Mouse (Mus musculus) forebrain, postnatal 0 days (tissue): ENCODE data around the gene Cpne1. TPM values are rescaled to one million over a fixed set of nuclear protein-coding genes. Genes with fewer than 3 reads are reported as not detected.

ENCODE experiments used
- ATAC-seq: fragments of 200-750 bp; cut with Nextera tagmentation; 2 replicates; pipeline ENCODE4 v1.8.0; 2017; ENCODE audit warnings: mild to moderate bottlenecking, moderate library complexity
- DNase-seq: peaks from one replicate; pipeline ENCODE4 v3.0.0-alpha.2; 2015
- H3K27ac ChIP-seq: fragments of 300-500 bp; sonication (generic); 2 replicates; pipeline ENCODE4 v1.5.1; 2014; ENCODE audit warnings: low read depth, mild to moderate bottlenecking, antibody characterized with exemption, low read length, moderate library complexity, mixed read lengths
- H3K27me3 ChIP-seq: fragments of 300-500 bp; sonication (generic); 2 replicates; pipeline ENCODE4 v1.6.1; 2014; ENCODE audit warnings: mild to moderate bottlenecking, low read length, mixed read lengths; ENCODE audit not compliant: insufficient read depth
- H3K36me3 ChIP-seq: fragments of 300-500 bp; sonication (generic); 2 replicates; pipeline ENCODE4 v1.6.1; 2014; ENCODE audit warnings: mild to moderate bottlenecking, moderate library complexity; ENCODE audit not compliant: insufficient read depth
- H3K4me1 ChIP-seq: fragments of 300-500 bp; sonication (generic); 2 replicates; pipeline ENCODE4 v1.6.1; 2014; ENCODE audit warnings: antibody characterized with exemption; ENCODE audit not compliant: insufficient read depth
- H3K4me2 ChIP-seq: fragments of 300-500 bp; sonication (generic); 2 replicates; pipeline ENCODE4 v1.6.1; 2014; ENCODE audit warnings: low read depth, mild to moderate bottlenecking, moderate library complexity
- H3K4me3 ChIP-seq: fragments of 300-500 bp; sonication (generic); 2 replicates; pipeline ENCODE4 v1.5.1; 2014; ENCODE audit warnings: low read depth, low read length, mixed read lengths
- H3K9ac ChIP-seq: fragments of 300-500 bp; sonication (generic); 2 replicates; pipeline ENCODE4 v1.6.1; 2014; ENCODE audit warnings: mild to moderate bottlenecking
- H3K9me3 ChIP-seq: fragments of 300-500 bp; sonication (generic); 2 replicates; pipeline ENCODE4 v1.6.1; 2016; ENCODE audit warnings: low read length
- CTCF ChIP-seq: sonication (generic); IDR thresholded peaks from 2 replicates; pipeline ENCODE4 v1.5.1; 2016; ENCODE audit warnings: antibody characterized with exemption, control low read depth, low read depth
- WGBS: fragments of 180-500 bp; shearing (Covaris S2); extraction: QIAGEN DNeasy Blood & Tissue Kit; methylation state at CpG from one replicate; pipeline ENCODE4 v1.1.7; 2014; 5-methylcytosine and 5-hydroxymethylcytosine counted together
- polyA plus RNA-seq: library from polyadenylated mRNA; unstranded; fragments of >200 nt; fragmentation: Nextera tagmentation; extraction: Ambion mirVana; gene quantifications from 2 replicates; pipeline ENCODE4 v1.2.1, GENCODE M21; 2015
- total RNA-seq: library from RNA; depleted of rRNA; stranded (reverse); fragments of >200 nt; gene quantifications from 2 replicates; pipeline ENCODE4 v1.2.3, GENCODE M21; 2014

Gene Cpne1
- total and polyA plus RNA-seq, 2 experiments from 2014 or later: 13.2 to 29.5 TPM

DNA sequence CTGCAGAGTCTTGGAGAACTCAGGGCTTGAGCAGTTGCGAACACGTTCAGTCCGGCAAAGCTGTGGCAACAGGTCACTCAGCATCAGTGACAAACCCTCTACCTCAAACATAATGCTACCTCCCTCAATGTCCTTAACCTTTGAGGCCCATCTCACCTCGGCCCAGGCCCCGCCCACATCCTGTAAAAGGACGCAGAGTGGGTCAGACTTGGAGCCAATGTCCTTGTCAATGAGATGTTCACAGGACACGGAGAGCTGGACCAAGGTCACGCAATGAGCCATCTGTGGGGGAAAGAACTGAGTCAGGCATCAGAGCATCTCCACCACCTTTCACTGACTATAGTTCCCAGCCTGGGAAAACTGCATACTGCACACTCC, 32.6 kb downstream of the Cpne1 start:
- Histone ChIP-seq H3K4me3 (no peak overlapping the region), H3K4me2 (no peak overlapping the region), H3K4me1 (peaks cover 3% of the 10 kb centered on the region; the same call in 1 of the 2 replicates), H3K9me3 (no peaks in the 10 kb centered on the region), H3K9ac (no peak overlapping the region), H3K36me3 (peaks cover 50% of the 10 kb centered on the region), H3K27ac (no peak overlapping the region), H3K27me3 (no peaks in the 10 kb centered on the region)
- 91% methylated on average over 8 of the region's 8 CpGs for WGBS
- TF ChIP-seq CTCF: no peak
- no peak for ATAC-seq
- no peak for DNase-seq

GRCm38 (mm10) chr2:156078421-156079182, 33.2 kb downstream of the Cpne1 start:
- H3K27ac ChIP-seq: no peak overlapping the region
- H3K27me3 ChIP-seq: no peaks in the 10 kb centered on the region
- no peak overlapping the region for H3K4me2 ChIP-seq
- H3K4me1 ChIP-seq: peaks cover 3% of the 10 kb centered on the region; the same call in 1 of the 2 replicates
- H3K36me3 ChIP-seq: peaks cover 55% of the 10 kb centered on the region
- ATAC-seq: no peak
- no peaks in the 10 kb centered on the region for H3K9me3 ChIP-seq
- no peak overlapping the region for H3K9ac ChIP-seq
- TF ChIP-seq CTCF: no peak
- H3K4me3 ChIP-seq: no peak overlapping the region
- no peak for DNase-seq
- 91% methylated on average over 16 of the region's 16 CpGs for WGBS

DNA sequence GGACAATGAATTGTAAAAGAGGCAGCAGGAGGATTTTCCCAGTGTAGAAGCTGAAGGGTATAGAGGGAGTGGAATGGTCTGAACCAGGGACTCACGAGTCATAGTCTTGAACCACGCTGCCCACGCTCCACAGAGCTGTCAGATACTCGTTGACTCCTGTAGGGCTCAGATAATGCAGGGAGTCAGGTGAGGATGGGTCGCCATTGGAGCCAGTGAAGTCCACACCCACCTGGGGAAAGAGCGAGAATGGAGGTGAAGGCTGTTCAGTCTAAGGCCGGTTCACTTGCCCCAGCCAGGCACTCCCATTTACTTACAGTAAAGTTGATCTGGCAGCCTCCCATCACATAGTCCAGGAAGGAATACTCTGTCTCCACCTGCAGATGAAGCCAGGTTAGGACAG, 34.3 kb downstream of the Cpne1 start:
- no peak overlapping the region for H3K4me3 ChIP-seq
- no peak overlapping the region for H3K27ac ChIP-seq
- no peak overlapping the region for H3K4me2 ChIP-seq
- H3K9ac ChIP-seq: no peak overlapping the region
- H3K9me3 ChIP-seq: no peaks in the 10 kb centered on the region
- 92% methylated on average over 7 of the region's 7 CpGs for WGBS
- H3K27me3 ChIP-seq: no peaks in the 10 kb centered on the region
- H3K4me1 ChIP-seq: peaks cover 2% of the 10 kb centered on the region; the same call in 1 of the 2 replicates
- no peak for ATAC-seq
- no peak for DNase-seq
- TF ChIP-seq CTCF: no peak
- peaks cover 67% of the 10 kb centered on the region for H3K36me3 ChIP-seq

DNA sequence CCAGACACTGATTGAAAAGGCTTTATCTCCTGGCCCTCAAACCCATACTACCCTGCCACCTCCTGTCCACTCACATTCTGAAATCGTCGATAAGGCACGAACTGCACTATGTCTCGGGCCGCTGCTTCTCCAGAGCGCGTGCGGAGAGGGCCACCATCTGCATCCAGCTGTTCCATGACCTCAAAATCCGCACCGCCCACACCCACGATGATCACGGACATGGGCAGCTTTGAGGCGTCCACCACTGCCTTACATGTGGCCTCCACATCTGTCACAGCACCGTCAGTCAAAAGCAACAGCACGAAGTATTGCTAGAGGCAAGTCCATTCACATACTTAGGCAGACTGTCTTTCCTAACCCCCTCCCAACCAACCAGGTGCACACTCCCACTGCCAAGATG, 38.0 kb downstream of the Cpne1 start:
- H3K9ac ChIP-seq: no peak overlapping the region
- H3K4me3 ChIP-seq: no peak overlapping the region
- H3K4me2 ChIP-seq: no peak overlapping the region
- peaks cover 82% of the 10 kb centered on the region for H3K36me3 ChIP-seq
- H3K27ac ChIP-seq: no peak overlapping the region
- no peaks in the 10 kb centered on the region for H3K9me3 ChIP-seq
- no peaks in the 10 kb centered on the region for H3K27me3 ChIP-seq
- ATAC-seq (no peak), DNase-seq (no peak)
- 95% methylated on average over 15 of the region's 15 CpGs for WGBS
- H3K4me1 ChIP-seq: no peaks in the 10 kb centered on the region
- TF ChIP-seq CTCF: no peak

- TF ChIP-seq CTCF: no peak
- Histone ChIP-seq H3K4me1 (peaks cover 1% of the 10 kb centered on the region; the same call in 1 of the 2 replicates), H3K9ac (no peak overlapping the region), H3K9me3 (no peaks in the 10 kb centered on the region), H3K27me3 (no peaks in the 10 kb centered on the region), H3K4me2 (no peak overlapping the region), H3K36me3 (peaks cover 63% of the 10 kb centered on the region), H3K27ac (no peak overlapping the region), H3K4me3 (no peak overlapping the region)
- 95% methylated on average over 10 of the region's 10 CpGs for WGBS
- DNase-seq (no peak), ATAC-seq (no peak)
These were observed 40.5 kb downstream of the Cpne1 start for GRCm38 (mm10) chr2:156071236-156071635.

DNA sequence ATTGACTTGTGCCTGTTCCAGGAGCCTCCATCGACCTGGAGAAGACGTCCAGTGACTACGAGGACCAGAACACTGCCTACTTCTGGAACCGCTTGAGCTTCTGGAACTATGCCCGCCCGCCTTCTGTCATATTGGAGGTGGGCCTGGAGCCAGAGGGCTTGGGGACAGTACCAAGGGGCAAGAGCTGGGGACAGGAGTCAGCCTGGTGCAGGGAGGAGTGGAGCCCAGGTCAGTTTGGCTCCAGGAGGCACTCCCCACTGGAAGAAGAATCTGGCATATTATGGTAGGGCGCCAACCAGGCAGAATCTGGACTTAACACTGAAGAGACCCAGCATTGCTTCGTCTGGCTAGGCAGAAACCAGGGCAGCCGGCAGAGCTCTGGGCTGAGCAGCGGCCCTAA, 43.8 kb downstream of the Cpne1 start:
- no peak overlapping the region for H3K4me3 ChIP-seq
- no peak overlapping the region for H3K4me2 ChIP-seq
- no peak overlapping the region for H3K27ac ChIP-seq
- H3K27me3 ChIP-seq: no peaks in the 10 kb centered on the region
- peaks cover 30% of the 10 kb centered on the region for H3K36me3 ChIP-seq
- no peaks in the 10 kb centered on the region for H3K9me3 ChIP-seq
- no peak overlapping the region for H3K9ac ChIP-seq
- no peak for DNase-seq
- 88% methylated on average over 10 of the region's 10 CpGs for WGBS
- no peak for ATAC-seq
- peaks cover 5% of the 10 kb centered on the region; the same call in 1 of the 2 replicates for H3K4me1 ChIP-seq
- TF ChIP-seq CTCF: no peak

GRCm38 (mm10) chr2:156066126-156066525, 45.6 kb downstream of the Cpne1 start:
- H3K4me3 ChIP-seq: peak overlapping the region; percentile 57
- H3K36me3 ChIP-seq: peaks cover 19% of the 10 kb centered on the region; the same call in 1 of the 2 replicates
- H3K9ac ChIP-seq: peak overlapping the region; percentile 79
- ATAC-seq (no peak; the same call in 1 of the 2 replicates), DNase-seq (no peak)
- no peak overlapping the region for H3K27ac ChIP-seq
- peak overlapping the region; percentile 97 for H3K4me2 ChIP-seq
- no peaks in the 10 kb centered on the region for H3K27me3 ChIP-seq
- H3K4me1 ChIP-seq: peaks cover 5% of the 10 kb centered on the region; the same call in 1 of the 2 replicates
- H3K9me3 ChIP-seq: no peaks in the 10 kb centered on the region
- TF ChIP-seq CTCF: no peak
- 33% methylated on average over 10 of the region's 10 CpGs for WGBS
